Mouse (Mus musculus): ENCODE data around the gene Lypd6. TPM values are rescaled to one million over a fixed set of nuclear protein-coding genes. Genes with fewer than 3 reads are reported as not detected.

The Lypd6 gene
- polyA plus RNA-seq, 1 experiment from 2014 or later = 8.5 TPM

DNA sequence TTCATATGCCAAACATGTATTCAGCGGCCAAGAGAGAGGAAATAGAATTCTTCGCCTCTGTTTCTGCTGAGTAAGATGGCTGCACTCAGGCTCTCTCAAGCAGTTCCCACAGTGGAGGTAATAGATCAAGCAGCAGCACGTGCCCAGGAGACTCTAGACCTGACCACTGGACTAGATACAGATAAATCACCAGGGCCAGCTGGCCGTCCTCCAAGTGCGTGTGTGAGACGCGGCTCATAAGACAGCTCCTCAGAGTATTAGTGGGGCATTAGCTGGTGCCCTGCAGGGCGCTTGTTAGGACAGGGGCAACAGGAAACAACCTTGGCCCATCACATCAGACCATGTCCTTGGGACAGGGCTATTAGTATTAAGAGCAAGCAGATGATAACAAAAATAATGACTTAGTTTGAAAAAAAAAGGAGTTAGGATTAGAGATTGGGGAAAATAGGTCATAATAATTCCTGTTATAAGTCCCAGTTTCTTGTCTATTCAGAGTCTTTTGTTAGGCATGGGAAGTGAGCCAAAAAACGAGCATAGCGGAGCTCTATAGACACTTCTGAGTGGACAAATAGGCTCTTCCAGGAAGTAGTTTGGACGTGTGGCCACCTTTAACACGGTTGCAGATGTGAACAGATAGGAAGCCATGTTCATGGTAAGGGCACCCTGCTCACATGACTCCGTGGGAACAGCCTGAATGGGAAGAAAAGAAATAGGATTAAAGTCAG is 3.5 kb downstream of the Lypd6 start:
- WGBS = 74% methylated on average over 13 of the region's 13 CpGs
- Histone ChIP-seq H3K4me1 (no peaks in the 10 kb centered on the region), H3K9me3 (no peaks in the 10 kb centered on the region)

DNA sequence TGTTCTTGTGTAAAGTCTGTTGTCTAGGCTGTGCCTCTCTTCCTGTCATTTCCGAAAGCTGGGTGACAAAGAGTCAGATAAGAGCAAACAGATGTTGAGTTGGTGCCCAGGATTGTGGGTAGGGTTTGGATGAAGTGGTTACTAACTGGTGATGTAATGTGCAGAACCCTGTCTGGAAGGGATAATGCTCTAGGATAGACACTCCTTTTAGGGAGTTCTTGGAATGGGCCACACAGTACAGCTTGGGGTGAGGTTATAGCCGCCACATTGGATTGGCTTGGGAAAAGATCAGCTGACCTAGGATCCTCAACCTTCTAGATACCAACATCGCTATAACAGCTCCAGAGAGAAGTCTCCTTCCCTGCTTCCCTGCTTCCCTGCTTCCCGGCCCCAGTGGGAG is 5.9 kb downstream of the Lypd6 start:
- Histone ChIP-seq H3K27ac (no peak overlapping the region), H3K27me3 (no peaks in the 10 kb centered on the region), H3K36me3 (no peaks in the 10 kb centered on the region), H3K4me3 (no peak overlapping the region), H3K4me1 (no peaks in the 10 kb centered on the region), H3K4me2 (replicated peaks) (no peak overlapping the region), H3K9me3 (no peaks in the 10 kb centered on the region), H3K9ac (no peak overlapping the region)
- ATAC-seq (ENCODE audit: insufficient number of reproducible peaks, insufficient read depth, low FRiP score, low TSS enrichment) = no peak
- WGBS = 80% methylated on average over 4 of the region's 4 CpGs

More for the DNA sequence above, 3.5 kb downstream of the Lypd6 start:
- no peaks in the 10 kb centered on the region for H3K27me3 ChIP-seq
- H3K36me3 ChIP-seq = no peaks in the 10 kb centered on the region
- no peak for ATAC-seq (ENCODE audit: insufficient number of reproducible peaks, insufficient read depth, low FRiP score, low TSS enrichment)
- no peak overlapping the region for H3K27ac ChIP-seq
- H3K4me2 ChIP-seq (replicated peaks) = no peak overlapping the region
- no peak overlapping the region for H3K4me3 ChIP-seq
- H3K9ac ChIP-seq = no peak overlapping the region

DNA sequence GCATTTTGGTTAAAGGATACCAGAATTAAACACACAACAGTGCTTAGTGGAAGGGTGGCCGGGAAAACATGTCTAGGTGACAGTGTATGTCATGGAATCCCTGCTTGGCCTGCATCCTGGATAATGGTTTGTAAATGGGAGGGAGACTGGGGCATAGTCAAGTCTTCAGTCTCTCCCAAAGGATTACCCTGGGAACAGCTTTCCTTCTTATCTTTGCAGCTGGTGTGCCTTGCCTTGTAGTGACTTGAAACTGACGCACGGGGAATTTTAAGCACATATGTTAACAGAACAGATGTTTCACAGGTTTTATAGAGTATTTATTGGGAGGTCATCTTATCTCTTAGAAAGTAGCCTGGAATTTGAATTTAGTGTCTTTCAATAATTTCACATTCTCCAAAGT is 18.5 kb downstream of the Lypd6 start:
- Histone ChIP-seq H3K9ac (no peak overlapping the region), H3K27ac (no peak overlapping the region), H3K27me3 (no peaks in the 10 kb centered on the region), H3K4me2 (replicated peaks) (no peak overlapping the region), H3K4me1 (0 out of 2 replicates have a peak, but pooled peaks cover 3% of the 10 kb centered on the region), H3K9me3 (no peaks in the 10 kb centered on the region), H3K4me3 (no peak overlapping the region), H3K36me3 (no peaks in the 10 kb centered on the region)
- ATAC-seq (ENCODE audit: insufficient number of reproducible peaks, insufficient read depth, low FRiP score, low TSS enrichment) = no peak
- WGBS = 70% methylated on average over 3 of the region's 3 CpGs

DNA sequence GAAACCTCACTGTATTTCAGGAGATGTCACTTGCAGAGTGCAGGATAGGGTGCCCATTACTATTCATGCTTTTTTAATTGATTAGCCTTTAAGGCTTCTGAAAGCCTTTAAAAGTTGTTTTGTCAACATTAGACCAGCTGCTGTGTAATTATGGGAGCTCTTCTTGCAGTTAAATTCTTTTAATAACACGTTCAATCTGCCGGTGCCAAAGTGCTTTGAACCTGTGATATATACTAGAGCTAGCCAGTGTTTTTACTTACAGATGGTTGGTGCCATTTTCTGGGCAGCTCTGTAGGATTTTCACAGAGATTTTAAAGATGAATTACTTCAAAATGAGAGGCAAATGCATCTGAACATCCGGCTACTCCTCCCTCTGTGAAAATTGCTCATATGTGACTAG is 21.5 kb downstream of the Lypd6 start:
- ATAC-seq (ENCODE audit: insufficient number of reproducible peaks, insufficient read depth, low FRiP score, low TSS enrichment) = no peak
- H3K9me3 ChIP-seq = no peaks in the 10 kb centered on the region
- H3K4me2 ChIP-seq (replicated peaks) = no peak overlapping the region
- no peaks in the 10 kb centered on the region for H3K36me3 ChIP-seq
- H3K27me3 ChIP-seq = no peaks in the 10 kb centered on the region
- H3K4me1 ChIP-seq = 0 out of 2 replicates have a peak, but pooled peaks cover 2% of the 10 kb centered on the region
- no peak overlapping the region for H3K4me3 ChIP-seq
- WGBS = 67% methylated on average over 3 of the region's 3 CpGs
- H3K9ac ChIP-seq = no peak overlapping the region
- no peak overlapping the region for H3K27ac ChIP-seq

DNA sequence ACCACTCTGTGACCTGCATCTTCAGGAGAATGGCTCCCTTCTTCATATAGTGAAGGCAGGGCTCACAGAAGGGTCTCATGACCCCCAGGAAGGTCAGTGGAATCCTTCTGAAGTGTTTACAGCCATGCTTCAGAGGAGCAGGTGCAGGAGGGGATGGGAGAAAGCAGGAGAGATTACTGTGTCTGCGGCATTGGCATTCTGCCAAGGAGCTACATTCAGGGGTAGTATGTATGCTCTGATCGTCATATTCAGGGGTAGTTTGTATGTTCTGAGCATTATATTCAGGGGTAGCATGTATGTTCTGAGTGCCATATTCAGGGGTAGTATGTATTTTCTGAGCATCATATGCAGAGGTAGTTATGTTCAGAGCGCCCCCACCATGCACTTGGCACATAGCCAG is 30.1 kb downstream of the Lypd6 start:
- ATAC-seq (ENCODE audit: insufficient number of reproducible peaks, insufficient read depth, low FRiP score, low TSS enrichment) = 0 out of 2 replicates have a peak, but pooled peaks have one; percentile 52
- Histone ChIP-seq H3K4me3 (no peak overlapping the region), H3K9ac (no peak overlapping the region), H3K27me3 (no peaks in the 10 kb centered on the region), H3K4me1 (peaks cover 14% of the 10 kb centered on the region), H3K27ac (no peak overlapping the region), H3K36me3 (no peaks in the 10 kb centered on the region), H3K4me2 (replicated peaks) (no peak overlapping the region), H3K9me3 (no peaks in the 10 kb centered on the region)
- 80% methylated on average over 3 of the region's 3 CpGs for WGBS

DNA sequence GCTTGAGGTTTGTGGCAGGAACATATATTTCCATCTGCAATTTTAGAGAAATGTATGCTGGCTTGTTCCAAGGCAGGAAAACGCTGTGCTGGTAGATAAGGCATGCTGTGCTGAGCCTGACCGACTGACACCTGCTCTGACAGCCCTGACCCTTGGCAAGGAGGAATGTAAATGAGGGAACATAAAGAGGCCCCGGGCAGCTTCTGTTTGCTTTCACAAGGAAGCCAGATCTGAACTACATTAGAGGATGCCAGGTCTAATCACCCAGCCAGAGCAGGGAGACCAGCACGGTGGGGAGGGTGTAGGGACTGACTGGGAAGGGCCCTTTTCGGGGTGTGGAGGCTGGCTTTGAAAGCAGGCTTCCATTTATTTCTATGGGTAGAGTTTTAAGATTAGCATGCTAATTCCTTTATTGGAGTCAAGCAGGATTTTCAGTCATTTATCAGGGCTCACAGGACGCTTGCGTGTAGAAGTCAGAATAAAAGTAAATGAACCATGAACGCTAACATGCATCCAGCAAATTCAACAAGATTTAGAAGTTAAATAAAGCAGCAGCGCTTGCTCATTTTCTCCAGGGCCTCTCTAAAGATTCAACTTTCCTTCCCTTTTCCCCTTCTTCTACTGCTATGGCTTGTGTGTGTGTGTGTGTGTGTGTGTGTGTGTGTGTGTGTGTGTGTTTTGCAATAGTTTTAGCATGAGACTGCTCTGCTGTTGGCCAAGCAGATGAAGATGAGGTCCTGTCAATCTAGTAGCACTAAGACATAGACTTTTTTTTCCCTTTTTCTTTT is 34.3 kb downstream of the Lypd6 start:
- H3K4me1 ChIP-seq = peaks cover 12% of the 10 kb centered on the region
- H3K4me3 ChIP-seq = no peak overlapping the region
- H3K27me3 ChIP-seq = no peaks in the 10 kb centered on the region
- WGBS = 34% methylated on average over 9 of the region's 9 CpGs
- H3K9me3 ChIP-seq = no peaks in the 10 kb centered on the region
- no peak overlapping the region for H3K27ac ChIP-seq
- no peak overlapping the region for H3K4me2 ChIP-seq (replicated peaks)
- no peak for ATAC-seq (ENCODE audit: insufficient number of reproducible peaks, insufficient read depth, low FRiP score, low TSS enrichment)
- no peak overlapping the region for H3K9ac ChIP-seq
- H3K36me3 ChIP-seq = no peaks in the 10 kb centered on the region

DNA sequence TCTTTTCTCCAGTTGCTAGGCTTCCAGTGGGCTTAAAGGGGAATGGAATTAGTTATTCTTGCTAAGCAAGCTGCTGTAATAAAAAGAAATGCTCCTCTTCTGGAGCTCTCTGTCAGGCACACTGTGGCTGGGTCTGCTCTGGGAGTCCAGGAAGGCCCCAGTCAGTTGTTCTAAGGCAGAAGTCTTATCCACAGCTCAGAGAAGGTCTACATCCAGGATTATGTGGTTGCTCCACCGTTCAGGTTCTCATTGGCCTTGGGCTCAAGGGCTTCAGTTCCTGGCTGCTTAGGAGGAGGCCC is 34.9 kb downstream of the Lypd6 start:
- WGBS = 85% methylated on average over 1 of the region's 1 CpGs
- ATAC-seq (ENCODE audit: insufficient number of reproducible peaks, insufficient read depth, low FRiP score, low TSS enrichment) = no peak
- Histone ChIP-seq H3K9ac (no peak overlapping the region), H3K4me3 (no peak overlapping the region), H3K36me3 (no peaks in the 10 kb centered on the region), H3K27ac (no peak overlapping the region), H3K9me3 (no peaks in the 10 kb centered on the region), H3K4me2 (replicated peaks) (no peak overlapping the region), H3K4me1 (peaks cover 12% of the 10 kb centered on the region), H3K27me3 (no peaks in the 10 kb centered on the region)

DNA sequence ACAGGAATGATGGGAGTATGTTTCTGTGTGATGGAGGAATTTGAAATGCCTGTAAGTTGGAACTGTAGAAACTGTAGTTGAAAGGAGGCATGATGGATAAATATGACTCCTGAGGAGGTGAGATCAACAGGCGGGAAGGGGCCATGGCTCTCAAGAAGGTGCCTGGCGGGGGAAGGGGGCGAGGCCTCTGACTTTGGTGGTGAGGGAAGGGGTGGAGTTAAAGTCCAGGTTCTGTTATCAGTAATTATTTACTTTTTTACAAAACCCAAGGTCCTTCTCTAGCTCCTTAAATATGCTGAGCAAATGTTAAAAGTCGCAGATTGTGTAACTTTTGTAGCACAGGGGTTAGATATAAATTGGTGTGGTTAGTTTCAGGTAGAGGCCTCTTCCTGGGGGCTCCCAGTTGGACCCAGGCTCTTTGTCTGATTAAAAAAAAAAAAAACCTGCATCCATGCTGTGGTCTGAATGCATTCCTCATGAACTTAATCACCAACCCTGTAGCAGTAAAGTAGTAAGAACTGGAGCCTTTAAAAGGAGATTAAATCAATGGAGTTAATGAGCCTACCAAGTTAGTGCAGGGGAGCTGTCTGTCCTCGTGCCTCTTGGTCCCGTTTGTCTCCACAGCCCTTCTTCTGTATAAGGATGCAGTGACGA is 37.7 kb downstream of the Lypd6 start:
- H3K27me3 ChIP-seq = no peaks in the 10 kb centered on the region
- 76% methylated on average over 7 of the region's 7 CpGs for WGBS
- no peak overlapping the region for H3K9ac ChIP-seq
- no peaks in the 10 kb centered on the region for H3K9me3 ChIP-seq
- no peak for ATAC-seq (ENCODE audit: insufficient number of reproducible peaks, insufficient read depth, low FRiP score, low TSS enrichment)
- peaks cover 12% of the 10 kb centered on the region for H3K4me1 ChIP-seq
- no peak overlapping the region for H3K4me2 ChIP-seq (replicated peaks)
- no peaks in the 10 kb centered on the region for H3K36me3 ChIP-seq
- H3K4me3 ChIP-seq = no peak overlapping the region
- H3K27ac ChIP-seq = no peak overlapping the region

DNA sequence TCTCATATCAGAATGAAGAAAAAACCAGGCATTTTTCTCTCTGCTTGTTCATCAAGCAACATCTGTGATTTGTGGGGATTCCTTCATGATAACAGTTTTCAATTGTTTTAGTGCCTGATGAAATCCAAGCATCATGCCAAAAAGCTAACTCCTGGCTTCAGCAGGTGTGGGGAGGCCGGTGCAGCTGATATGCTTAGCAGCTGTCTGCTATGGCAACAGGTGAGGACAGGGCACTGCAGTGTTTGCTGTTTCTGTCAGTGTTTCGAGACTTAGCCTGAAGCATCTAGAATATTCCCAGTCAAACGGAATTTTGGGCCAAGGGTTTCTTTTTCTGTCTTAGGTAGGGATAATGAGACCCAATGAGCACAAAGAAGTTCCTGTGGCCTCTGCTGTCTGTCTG is 39.4 kb downstream of the Lypd6 start:
- no peak overlapping the region for H3K4me2 ChIP-seq (replicated peaks)
- H3K27ac ChIP-seq = no peak overlapping the region
- no peaks in the 10 kb centered on the region for H3K27me3 ChIP-seq
- H3K9ac ChIP-seq = no peak overlapping the region
- H3K9me3 ChIP-seq = no peaks in the 10 kb centered on the region
- no peaks in the 10 kb centered on the region for H3K36me3 ChIP-seq
- H3K4me1 ChIP-seq = peaks cover 14% of the 10 kb centered on the region
- H3K4me3 ChIP-seq = no peak overlapping the region
- ATAC-seq (ENCODE audit: insufficient number of reproducible peaks, insufficient read depth, low FRiP score, low TSS enrichment) = no peak
- 65% methylated on average over 3 of the region's 3 CpGs for WGBS

DNA sequence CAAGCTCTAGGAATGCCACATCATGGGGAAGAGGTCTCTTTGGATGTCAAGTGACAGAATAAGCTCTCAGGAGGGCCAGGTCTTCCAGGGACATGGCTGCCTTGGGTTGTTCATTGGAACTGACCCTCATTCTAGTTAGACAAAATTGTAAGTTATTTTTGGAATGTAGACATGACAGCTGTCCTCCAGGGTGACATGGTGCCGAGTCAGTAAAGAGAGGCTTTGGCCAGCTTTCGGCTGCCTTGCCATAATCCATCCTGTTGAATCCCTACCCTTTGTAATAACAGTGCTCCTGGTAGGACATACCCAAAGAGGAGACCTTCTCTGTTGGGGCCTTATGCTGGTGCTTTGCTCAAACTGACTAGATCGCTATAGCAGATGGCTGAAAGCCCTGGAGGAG is 39.8 kb downstream of the Lypd6 start:
- no peak overlapping the region for H3K4me2 ChIP-seq (replicated peaks)
- H3K27me3 ChIP-seq = no peaks in the 10 kb centered on the region
- no peak for ATAC-seq (ENCODE audit: insufficient number of reproducible peaks, insufficient read depth, low FRiP score, low TSS enrichment)
- no peaks in the 10 kb centered on the region for H3K9me3 ChIP-seq
- peaks cover 10% of the 10 kb centered on the region for H3K4me1 ChIP-seq
- H3K36me3 ChIP-seq = no peaks in the 10 kb centered on the region
- no peak overlapping the region for H3K9ac ChIP-seq
- 80% methylated on average over 3 of the region's 3 CpGs for WGBS
- no peak overlapping the region for H3K27ac ChIP-seq
- no peak overlapping the region for H3K4me3 ChIP-seq

DNA sequence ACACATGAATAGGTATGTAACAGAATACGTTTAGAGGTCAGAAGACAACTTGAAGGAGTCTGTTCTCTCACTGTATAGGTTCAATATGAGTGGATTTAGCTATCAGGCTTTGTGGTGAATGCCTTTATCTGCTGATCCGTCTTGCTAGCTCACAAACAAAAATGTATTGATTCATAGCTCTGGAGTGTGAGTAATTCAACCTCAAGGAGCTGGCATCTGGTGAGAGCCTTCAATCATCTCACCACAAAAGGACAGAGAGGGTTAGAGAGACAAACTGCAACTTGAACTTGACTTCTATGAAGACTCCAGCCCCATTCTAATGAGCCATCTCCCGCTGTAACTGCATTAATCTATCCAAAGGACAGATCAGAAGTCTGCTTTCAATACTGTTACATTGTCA is 40.6 kb downstream of the Lypd6 start:
- 84% methylated on average over 3 of the region's 3 CpGs for WGBS
- Histone ChIP-seq H3K4me1 (peaks cover 8% of the 10 kb centered on the region), H3K27ac (no peak overlapping the region), H3K4me2 (replicated peaks) (no peak overlapping the region), H3K36me3 (no peaks in the 10 kb centered on the region), H3K4me3 (no peak overlapping the region), H3K9me3 (no peaks in the 10 kb centered on the region), H3K27me3 (no peaks in the 10 kb centered on the region), H3K9ac (no peak overlapping the region)
- no peak for ATAC-seq (ENCODE audit: insufficient number of reproducible peaks, insufficient read depth, low FRiP score, low TSS enrichment)

DNA sequence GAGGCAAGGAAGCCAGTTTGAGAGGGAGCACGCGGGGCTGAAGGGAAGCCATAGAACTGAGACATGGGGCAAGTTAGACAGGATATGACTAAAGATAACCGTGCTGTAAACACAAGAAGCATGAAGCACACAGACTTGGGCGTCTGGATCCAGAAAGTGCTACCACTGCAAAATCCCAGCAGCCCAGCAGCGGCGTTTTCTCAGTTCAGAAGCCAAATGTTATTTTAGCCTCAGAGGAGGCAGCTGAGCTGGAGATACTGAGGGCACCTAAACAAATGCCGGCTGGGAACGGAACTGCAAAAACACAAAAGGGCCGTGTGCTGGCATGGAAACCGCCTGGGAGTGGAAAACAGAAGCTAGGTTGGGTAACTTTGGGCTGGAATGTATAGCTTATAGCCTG is 43.9 kb downstream of the Lypd6 start:
- no peaks in the 10 kb centered on the region for H3K36me3 ChIP-seq
- H3K27ac ChIP-seq = no peak overlapping the region
- H3K4me2 ChIP-seq (replicated peaks) = no peak overlapping the region
- peaks cover 8% of the 10 kb centered on the region for H3K4me1 ChIP-seq
- H3K9me3 ChIP-seq = no peaks in the 10 kb centered on the region
- no peak for ATAC-seq (ENCODE audit: insufficient number of reproducible peaks, insufficient read depth, low FRiP score, low TSS enrichment)
- no peak overlapping the region for H3K9ac ChIP-seq
- 50% methylated on average over 10 of the region's 10 CpGs for WGBS
- H3K27me3 ChIP-seq = no peaks in the 10 kb centered on the region
- no peak overlapping the region for H3K4me3 ChIP-seq

All from embryonic facial prominence, embryonic 12.5 days (tissue).